Mouse (Mus musculus) neutrophil, adult 59 days (primary cell): ENCODE measurements around the gene Phyh. TPM values are rescaled to one million over a fixed set of nuclear protein-coding genes. Genes with fewer than 3 reads are reported as not detected.

Experiments
- total RNA-seq, 2 experiments: library from RNA; stranded (reverse); gene quantifications; 1 replicate in 1 of 2; 2 replicates in 1 of 2; pipeline ENCODE4 v1.2.4; 2023

Gene Phyh
- total RNA-seq = 10 to 100 TPM; 34.5 to 39.1 TPM

DNA sequence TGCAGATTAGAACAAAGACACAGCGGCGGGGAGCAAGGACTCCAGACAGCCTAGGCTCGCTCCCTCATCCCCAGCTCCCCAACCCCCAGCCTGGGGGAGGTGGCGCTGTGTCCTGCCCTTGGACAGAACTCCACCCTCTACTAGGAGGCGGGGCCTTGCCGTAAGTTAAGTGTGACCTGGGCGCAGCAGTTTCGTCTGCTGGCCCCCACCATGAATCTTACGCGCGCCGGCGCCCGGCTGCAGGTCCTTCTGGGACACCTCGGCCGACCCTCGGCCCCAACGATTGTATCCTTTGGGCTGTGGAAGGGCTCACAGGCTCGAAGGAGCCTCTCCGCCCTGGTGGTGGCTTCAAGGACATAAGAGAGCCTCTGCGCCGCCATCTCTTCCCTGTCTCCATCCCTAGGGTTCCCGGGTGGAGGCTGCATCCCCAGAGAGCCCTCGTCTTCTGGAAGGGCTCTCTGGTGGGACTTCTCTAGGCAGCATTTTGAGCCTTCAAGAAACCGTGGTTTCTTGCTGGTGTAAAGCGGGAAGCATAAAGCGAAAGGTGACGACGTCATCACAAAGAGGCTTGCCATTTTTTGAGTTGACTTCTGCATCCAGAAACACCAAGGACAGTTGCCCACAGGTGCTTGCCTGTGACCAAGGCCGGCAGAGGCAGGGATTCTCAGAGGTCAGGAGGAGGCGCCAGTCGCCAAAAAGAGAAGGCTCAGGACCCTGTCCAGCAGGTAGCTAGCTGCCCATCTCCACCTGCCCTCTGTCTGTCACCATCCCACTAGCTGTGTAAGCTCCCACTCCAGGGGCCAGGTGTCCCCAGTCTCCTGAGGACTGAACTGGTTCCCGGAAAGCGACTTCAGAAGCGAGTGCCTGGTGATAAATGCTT is at the start of gene Phyh:
Phyh (plus strand) TSS at position 160 of the 880 bp plus-strand sequence.

DNA sequence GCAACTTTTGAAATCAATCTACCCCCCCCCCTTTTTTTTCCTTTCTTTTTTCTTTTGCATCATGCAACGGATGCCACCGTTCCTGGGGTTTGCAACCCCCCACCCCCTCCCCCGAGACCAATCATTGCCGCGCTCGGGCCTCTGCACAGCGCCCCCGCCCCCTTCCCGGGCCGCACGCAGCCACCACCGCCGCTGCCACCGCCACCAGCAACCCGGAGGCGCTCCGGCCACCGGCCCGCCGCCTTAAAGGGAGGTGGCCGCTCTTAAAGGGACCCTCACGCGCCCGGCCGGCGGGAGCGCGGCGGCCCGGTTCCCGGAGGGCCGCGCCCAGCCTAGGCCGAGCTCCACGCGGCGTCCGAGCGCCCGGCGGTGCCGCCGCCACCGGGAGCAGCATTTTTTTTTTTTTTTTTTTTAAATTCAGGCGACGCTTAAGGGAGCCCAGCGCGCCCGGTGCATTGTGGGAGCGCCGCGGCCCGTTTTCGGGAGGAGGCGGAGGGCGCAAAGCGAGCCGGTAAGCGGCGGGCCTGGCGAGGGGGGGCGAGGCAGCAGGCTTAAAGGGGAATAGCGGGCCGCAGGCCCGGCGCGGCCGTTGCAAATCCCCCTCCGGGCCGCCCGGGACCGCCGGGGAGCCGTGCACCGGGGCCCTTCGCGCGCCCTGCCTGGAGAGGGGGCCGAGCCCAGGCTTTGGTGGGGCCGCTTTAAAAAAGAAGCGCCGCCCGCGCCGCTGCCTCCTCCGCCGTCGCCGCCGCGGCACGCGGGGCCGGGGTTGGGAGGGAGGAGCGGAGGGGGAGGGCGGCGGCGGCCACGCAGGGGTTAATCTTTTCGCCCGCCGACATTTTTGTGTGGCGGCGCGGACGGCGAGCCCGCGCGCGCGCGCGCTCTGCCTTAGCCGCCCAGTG is 37.2 kb upstream of the Phyh start, which contains the start of gene Sephs1:
Sephs1 (plus strand) TSS at position 215 of the 899 bp plus-strand sequence.

DNA sequence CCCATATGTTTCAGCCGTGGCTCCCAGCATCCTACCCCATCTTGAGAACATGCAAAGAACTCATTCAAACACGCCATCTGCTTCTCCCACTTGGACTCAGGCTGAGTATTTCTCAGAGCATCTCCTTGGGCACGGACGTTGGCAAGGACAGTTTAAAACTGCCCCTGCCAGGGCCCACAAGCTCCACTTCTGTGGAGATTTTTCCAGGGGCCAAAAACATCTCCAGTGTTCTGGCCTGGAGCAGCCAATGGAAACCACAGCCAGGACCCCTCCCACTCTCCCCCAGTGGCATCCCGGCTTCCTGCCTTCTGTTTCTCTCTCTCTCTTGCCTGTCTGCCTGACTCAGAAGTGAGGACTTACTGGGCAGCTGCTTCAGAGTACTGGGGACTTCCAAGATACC is 57.0 kb downstream of the Phyh start, which contains the start of gene Ucma:
Ucma (plus strand) TSS at position 316 of the 400 bp plus-strand sequence.

Other genes with a start within 250 kb of the Phyh start
- gene Bend7, start 201.2 kb upstream of the Phyh start, total RNA-seq = not detected
- gene Sephs1, start 37.5 kb upstream of the Phyh start, total RNA-seq = 10 to 100 TPM; 16.5 to 25.6 TPM
- gene Ucma, start 57.1 kb downstream of the Phyh start, total RNA-seq = not detected
- 10 to 100 TPM; 25.3 to 29.8 TPM for gene Mcm10, start 93.8 kb downstream of the Phyh start, total RNA-seq
- gene Optn, start 145.0 kb downstream of the Phyh start, total RNA-seq = 10 to 100 TPM; 23.9 to 24.1 TPM
- not detected for gene Ccdc3, start 218.8 kb downstream of the Phyh start, total RNA-seq